10 mouse cellular contexts compared by ENCODE assay signal in the genomic region with DNA sequence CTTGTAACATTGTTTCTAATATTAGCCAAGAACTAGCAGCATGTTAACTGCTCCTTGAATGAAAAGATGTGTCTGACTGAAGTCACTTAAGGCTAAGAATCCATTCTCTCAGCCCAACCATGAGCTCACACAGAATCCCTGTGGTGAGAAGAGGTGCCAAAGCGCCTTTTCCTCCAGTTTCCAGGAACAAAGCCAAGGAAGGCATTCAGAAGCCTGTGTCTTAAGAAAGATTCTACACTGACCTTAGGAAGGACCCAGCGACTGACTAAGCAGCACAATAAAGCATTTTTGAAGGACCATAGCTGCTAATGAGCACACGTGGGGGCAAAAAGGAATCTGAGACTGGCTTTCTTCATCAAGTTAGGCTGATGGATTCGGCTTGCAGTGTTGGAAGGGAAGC. TPM values are rescaled to one million over a fixed set of nuclear protein-coding genes. Genes with fewer than 3 reads are reported as not detected.
DNase-seq lines count a peak whose midpoint lies in the region; ATAC-seq lines count a peak whose summit lies in the region.
"Had no signal": no experiment of that assay in that cellular context is flagged by ENCODE, and none has a peak within 500 bp of the region (broad histone marks: within the 10 kb centered on the region; RNA-seq: fewer than 3 reads in every experiment).

No protein-coding gene starts in this region.

- no peak overlapping the region for H3K4me3 ChIP-seq in embryonic facial prominence, embryonic 14.5 days (ENCODE audit: low read depth, low read length)
- no peak overlapping the region for H3K4me3 ChIP-seq in embryonic facial prominence, embryonic 10.5 days
- no peak overlapping the region for H3K4me3 ChIP-seq in liver, embryonic 15.5 days (replicated peaks)
- H3K4me3 ChIP-seq in liver, embryonic 12.5 days, result no peak overlapping the region
- H3K4me3 ChIP-seq in hindbrain, embryonic 14.5 days (replicated peaks; ENCODE audit: low read length), result no peak overlapping the region
- H3K4me3 ChIP-seq in midbrain, embryonic 15.5 days, result no peak overlapping the region

- H3K9ac ChIP-seq in embryonic facial prominence, embryonic 14.5 days (ENCODE audit: low read depth, low read length), result no peak overlapping the region
- H3K9ac ChIP-seq in liver, embryonic 15.5 days, result no peak overlapping the region
- H3K9ac ChIP-seq in liver, embryonic 12.5 days, result no peak overlapping the region
- no peak overlapping the region for H3K9ac ChIP-seq in hindbrain, embryonic 14.5 days
- no peak overlapping the region for H3K9ac ChIP-seq in midbrain, embryonic 15.5 days
- H3K9ac ChIP-seq: neural tube, embryonic 13.5 days had no signal

- H3K9me3 ChIP-seq in embryonic facial prominence, embryonic 14.5 days (ENCODE audit: control insufficient read depth, low read length), result no peaks in the 10 kb centered on the region
- peaks cover 4% of the 10 kb centered on the region; the same call in 1 of the 2 replicates for H3K9me3 ChIP-seq in embryonic facial prominence, embryonic 10.5 days
- H3K9me3 ChIP-seq in liver, embryonic 15.5 days (replicated peaks), result no peaks in the 10 kb centered on the region
- no peaks in the 10 kb centered on the region for H3K9me3 ChIP-seq in liver, embryonic 12.5 days (replicated peaks)
- no peaks in the 10 kb centered on the region for H3K9me3 ChIP-seq in hindbrain, embryonic 14.5 days (ENCODE audit: control insufficient read depth, low read length)
- H3K9me3 ChIP-seq in midbrain, embryonic 15.5 days, result no peaks in the 10 kb centered on the region
- H3K9me3 ChIP-seq: neural tube, embryonic 13.5 days had no signal

- H3K4me2 ChIP-seq in embryonic facial prominence, embryonic 14.5 days (ENCODE audit: low read depth, low read length), result no peak overlapping the region
- H3K4me2 ChIP-seq in liver, embryonic 15.5 days, result no peak overlapping the region
- no peak overlapping the region for H3K4me2 ChIP-seq in liver, embryonic 12.5 days
- no peak overlapping the region for H3K4me2 ChIP-seq in hindbrain, embryonic 14.5 days (replicated peaks)
- no peak overlapping the region for H3K4me2 ChIP-seq in midbrain, embryonic 15.5 days

- peak overlapping the region; percentile 82; the same call in 1 of the 2 replicates for H3K27ac ChIP-seq in embryonic facial prominence, embryonic 14.5 days (replicated peaks; ENCODE audit: low read depth, low read length)
- no peak overlapping the region for H3K27ac ChIP-seq in embryonic facial prominence, embryonic 10.5 days (replicated peaks)
- H3K27ac ChIP-seq in liver, embryonic 15.5 days (replicated peaks), result peak overlapping the region; percentile 88
- no peak overlapping the region; the same call in none of the 2 replicates for H3K27ac ChIP-seq in liver, embryonic 12.5 days
- H3K27ac ChIP-seq in hindbrain, embryonic 14.5 days, result no peak overlapping the region
- H3K27ac ChIP-seq in midbrain, embryonic 15.5 days, result no peak overlapping the region

- WGBS in embryonic facial prominence, embryonic 14.5 days, result 58% methylated on average over 4 of the region's 4 CpGs
- 52% methylated on average over 4 of the region's 4 CpGs for WGBS in embryonic facial prominence, embryonic 10.5 days
- 71% methylated on average over 4 of the region's 4 CpGs for WGBS in liver, embryonic 15.5 days (ENCODE audit: insufficient replicate concordance)
- 70% methylated on average over 4 of the region's 4 CpGs for WGBS in liver, embryonic 12.5 days (ENCODE audit: insufficient replicate concordance)
- WGBS in hindbrain, embryonic 14.5 days, result 52% methylated on average over 4 of the region's 4 CpGs
- WGBS in midbrain, embryonic 15.5 days, result 45% methylated on average over 4 of the region's 4 CpGs

- no peaks in the 10 kb centered on the region for H3K27me3 ChIP-seq in embryonic facial prominence, embryonic 14.5 days (replicated peaks; ENCODE audit: control insufficient read depth, insufficient read depth, low read length)
- no peaks in the 10 kb centered on the region for H3K27me3 ChIP-seq in embryonic facial prominence, embryonic 10.5 days (replicated peaks; ENCODE audit: low read depth, poor library complexity, severe bottlenecking)
- H3K27me3 ChIP-seq in liver, embryonic 15.5 days, result no peaks in the 10 kb centered on the region
- no peaks in the 10 kb centered on the region for H3K27me3 ChIP-seq in liver, embryonic 12.5 days (replicated peaks)
- H3K27me3 ChIP-seq in hindbrain, embryonic 14.5 days (ENCODE audit: control insufficient read depth, insufficient read depth, low read length), result no peaks in the 10 kb centered on the region
- H3K27me3 ChIP-seq in midbrain, embryonic 15.5 days (replicated peaks), result no peaks in the 10 kb centered on the region
- H3K27me3 ChIP-seq: CH12.LX; neural tube, embryonic 13.5 days had no signal

- ATAC-seq in embryonic facial prominence, embryonic 14.5 days (ENCODE audit: low read depth), result no peak
- ATAC-seq in liver, embryonic 15.5 days (ENCODE audit: insufficient read depth), result no peak
- no peak for ATAC-seq in liver, embryonic 12.5 days
- ATAC-seq in hindbrain, embryonic 14.5 days (ENCODE audit: low FRiP score), result no peak
- no peak for ATAC-seq in midbrain, embryonic 15.5 days (replicated peaks)

- peaks cover 4% of the 10 kb centered on the region for H3K4me1 ChIP-seq in embryonic facial prominence, embryonic 14.5 days (ENCODE audit: control insufficient read depth, insufficient read depth, low read length)
- H3K4me1 ChIP-seq in embryonic facial prominence, embryonic 10.5 days, result peaks cover 24% of the 10 kb centered on the region
- H3K4me1 ChIP-seq in liver, embryonic 15.5 days (replicated peaks), result peaks cover 44% of the 10 kb centered on the region
- H3K4me1 ChIP-seq in liver, embryonic 12.5 days, result peaks cover 43% of the 10 kb centered on the region
- H3K4me1 ChIP-seq in hindbrain, embryonic 14.5 days (replicated peaks; ENCODE audit: control insufficient read depth, insufficient read depth, low read length), result peaks cover 16% of the 10 kb centered on the region
- H3K4me1 ChIP-seq in midbrain, embryonic 15.5 days, result peaks cover 21% of the 10 kb centered on the region

- DNase-seq in embryonic facial prominence, embryonic 14.5 days (ENCODE audit: low spot score), result no peak
- no peak for DNase-seq in embryonic facial prominence, embryonic 10.5 days (ENCODE audit: low spot score)
- peak; percentile 33 for DNase-seq in gastrocnemius, postnatal 14 days
- peak; percentile 16 for DNase-seq in lung, postnatal 14 days
- no peak for DNase-seq in hindbrain, embryonic 14.5 days (ENCODE audit: low spot score)

- intact Hi-C loops in gastrocnemius, postnatal 14 days (cut with DNase I; ENCODE audit: low total_unique reads), result no loop called here

- H3K36me3 ChIP-seq in embryonic facial prominence, embryonic 14.5 days (ENCODE audit: control insufficient read depth, insufficient read depth, low read length), result no peaks in the 10 kb centered on the region; the same call in 1 of the 2 replicates
- H3K36me3 ChIP-seq in embryonic facial prominence, embryonic 10.5 days (replicated peaks), result peaks cover 5% of the 10 kb centered on the region
- H3K36me3 ChIP-seq in liver, embryonic 15.5 days (replicated peaks), result no peaks in the 10 kb centered on the region
- H3K36me3 ChIP-seq in liver, embryonic 12.5 days, result peaks cover under 1% of the 10 kb centered on the region; the same call in 1 of the 2 replicates
- no peaks in the 10 kb centered on the region for H3K36me3 ChIP-seq in hindbrain, embryonic 14.5 days (replicated peaks; ENCODE audit: control insufficient read depth, insufficient read depth)
- no peaks in the 10 kb centered on the region for H3K36me3 ChIP-seq in midbrain, embryonic 15.5 days (replicated peaks)
- H3K36me3 ChIP-seq: neural tube, embryonic 13.5 days had no signal

RNA-seq across cellular contexts. Expression of a gene that starts 1.0 kb away (rescaled TPM):
- polyA plus RNA-seq in embryonic facial prominence, embryonic 14.5 days (2014; fragmentation: Nextera tagmentation; extraction: Ambion mirVana), result 23.2 and 28.0 TPM in 2 replicates
- 37.1 and 39.4 TPM in 2 replicates for polyA plus RNA-seq in embryonic facial prominence, embryonic 10.5 days (2016; fragmentation: Nextera tagmentation; extraction: Ambion mirVana)
- polyA plus RNA-seq in liver, embryonic 15.5 days (2015; fragmentation: Nextera tagmentation; extraction: Ambion mirVana), result 6.7 and 8.0 TPM in 2 replicates
- polyA plus RNA-seq in liver, embryonic 12.5 days (2016; fragmentation: Nextera tagmentation; extraction: Ambion mirVana), result 13.1 and 13.4 TPM in 2 replicates
- total RNA-seq in gastrocnemius, postnatal 14 days (2021), result 10 to 100 TPM; 10.5 to 12.5 TPM
- 12.2 and 16.7 TPM in 2 replicates for polyA plus RNA-seq in hindbrain, embryonic 14.5 days (2014; fragmentation: Nextera tagmentation; extraction: Ambion mirVana)
- polyA plus RNA-seq in midbrain, embryonic 15.5 days (2015; fragmentation: Nextera tagmentation; extraction: Ambion mirVana), result 12.5 and 14.0 TPM in 2 replicates

Comparison
In these comparisons a context has a peak if more than half of its experiments do, and no peak if none do; other contexts are left out.
1. H3K27ac ChIP-seq: peak in embryonic facial prominence, embryonic 14.5 days (single experiment) and liver, embryonic 15.5 days (single experiment); none in embryonic facial prominence, embryonic 10.5 days (single experiment), liver, embryonic 12.5 days (single experiment), hindbrain, embryonic 14.5 days (single experiment) and midbrain, embryonic 15.5 days (single experiment).
2. DNase-seq: peak in gastrocnemius, postnatal 14 days (single experiment) and lung, postnatal 14 days (single experiment); none in embryonic facial prominence, embryonic 14.5 days (single experiment), embryonic facial prominence, embryonic 10.5 days (single experiment) and hindbrain, embryonic 14.5 days (single experiment).